In genomic region chr13:15395249-15395648, GRCm38 (mm10) we compare ENCODE assay signal across 11 mouse cellular contexts.
A peak's percentile ranks its signal among the peaks of the same experiment; 100 is the strongest.
DNase-seq lines count a peak whose midpoint lies in the region; ATAC-seq lines count a peak whose summit lies in the region.
"Had no signal": no experiment of that assay in that cellular context is flagged by ENCODE, and none has a peak within 500 bp of the region (broad histone marks: within the 10 kb centered on the region; RNA-seq: fewer than 3 reads in every experiment).

No protein-coding gene starts in this region.

- H3K9ac ChIP-seq in midbrain, embryonic 12.5 days (replicated peaks) = 0 out of 2 replicates have a peak overlapping the region, but pooled peaks have one; percentile 20
- H3K9ac ChIP-seq: embryonic facial prominence, embryonic 15.5 days; intestine, embryonic 15.5 days had no signal

- H3K4me1 ChIP-seq in hindbrain, embryonic 10.5 days (replicated peaks) = peaks cover 15% of the 10 kb centered on the region
- H3K4me1 ChIP-seq in midbrain, embryonic 12.5 days = peaks cover 7% of the 10 kb centered on the region
- H3K4me1 ChIP-seq: intestine, embryonic 15.5 days had no signal

- H3K4me3 ChIP-seq in hindbrain, embryonic 10.5 days = 0 out of 2 replicates have a peak overlapping the region, but pooled peaks have one; percentile 12
- H3K4me3 ChIP-seq in midbrain, embryonic 12.5 days = no peak overlapping the region
- H3K4me3 ChIP-seq: embryonic facial prominence, embryonic 15.5 days; intestine, embryonic 15.5 days had no signal

- H3K27ac ChIP-seq in hindbrain, embryonic 10.5 days = peak overlapping the region; percentile 46
- no peak overlapping the region for H3K27ac ChIP-seq in midbrain, embryonic 12.5 days (replicated peaks)
- H3K27ac ChIP-seq: embryonic facial prominence, embryonic 15.5 days; intestine, embryonic 15.5 days had no signal

- H3K36me3 ChIP-seq in hindbrain, embryonic 10.5 days = no peaks in the 10 kb centered on the region
- no peaks in the 10 kb centered on the region for H3K36me3 ChIP-seq in midbrain, embryonic 12.5 days
- H3K36me3 ChIP-seq: embryonic facial prominence, embryonic 15.5 days; intestine, embryonic 15.5 days had no signal

- ATAC-seq in midbrain, embryonic 12.5 days (ENCODE audit: low FRiP score, low read depth) = peak; percentile 83
- ATAC-seq: intestine, embryonic 15.5 days had no signal

- WGBS in hindbrain, embryonic 10.5 days = 9% methylated on average over 4 of the region's 4 CpGs
- 4% methylated on average over 4 of the region's 4 CpGs for WGBS in midbrain, embryonic 12.5 days

- no peaks in the 10 kb centered on the region for H3K9me3 ChIP-seq in hindbrain, embryonic 10.5 days
- no peaks in the 10 kb centered on the region for H3K9me3 ChIP-seq in midbrain, embryonic 12.5 days
- H3K9me3 ChIP-seq: embryonic facial prominence, embryonic 15.5 days; intestine, embryonic 15.5 days had no signal

- no peaks in the 10 kb centered on the region for H3K27me3 ChIP-seq in hindbrain, embryonic 10.5 days (ENCODE audit: insufficient read depth, poor library complexity, severe bottlenecking)
- H3K27me3 ChIP-seq in midbrain, embryonic 12.5 days = no peaks in the 10 kb centered on the region
- H3K27me3 ChIP-seq: embryonic facial prominence, embryonic 15.5 days; intestine, embryonic 15.5 days had no signal

- H3K4me2 ChIP-seq in midbrain, embryonic 12.5 days (replicated peaks) = peak overlapping the region; percentile 24
- H3K4me2 ChIP-seq: embryonic facial prominence, embryonic 15.5 days; intestine, embryonic 15.5 days had no signal

- DNase-seq in ES-CJ7 (ENCODE audit: low read depth, low spot score) (peak; percentile 93), liver (no peak)
- DNase-seq in embryo, embryonic 11 days = peak; percentile 70
- peak; percentile 44 for DNase-seq in hindbrain, embryonic 10.5 days (ENCODE audit: low spot score)
- no peak for DNase-seq in layer of hippocampus, postnatal 36 days
- no peak for DNase-seq in lung, postnatal 36 days
- no peak for DNase-seq in layer of hippocampus, adult 9-10 months (ENCODE audit: low spot score)
- DNase-seq: adrenal gland, postnatal 36 days had no signal

Comparison
In these comparisons a context has a peak if more than half of its experiments do, and no peak if none do; other contexts are left out.
1. DNase-seq: peak in ES-CJ7 (single experiment), embryo, embryonic 11 days (single experiment) and hindbrain, embryonic 10.5 days (single experiment); none in liver (single experiment), layer of hippocampus, postnatal 36 days (0 of 2), lung, postnatal 36 days (single experiment) and layer of hippocampus, adult 9-10 months (single experiment).